Mouse (Mus musculus): ENCODE measurements around the gene Myom1. TPM values are rescaled to one million over a fixed set of nuclear protein-coding genes. Genes with fewer than 3 reads are reported as not detected.
"Not testable (repeated sequence)": the region's sequence is repeated elsewhere in the genome, so short reads cannot be mapped to it uniquely, and the experiment has no call there.

Gene Myom1
- 13.4 and 16.3 TPM in 2 replicates for polyA plus RNA-seq (2012; rRNA removed)

- DNase-seq (ENCODE audit: low read depth), result peak; percentile 74
These were observed at the start of gene Myom1 for GRCm38 (mm10) chr17:71002081-71002743. Gene Myom1 (plus strand): TSS chr17:71002633.

- not testable (repeated sequence) for DNase-seq (ENCODE audit: low read depth)
These were observed 38.9 kb upstream of the Myom1 start for GRCm38 (mm10) chr17:70963546-70963945.

DNA sequence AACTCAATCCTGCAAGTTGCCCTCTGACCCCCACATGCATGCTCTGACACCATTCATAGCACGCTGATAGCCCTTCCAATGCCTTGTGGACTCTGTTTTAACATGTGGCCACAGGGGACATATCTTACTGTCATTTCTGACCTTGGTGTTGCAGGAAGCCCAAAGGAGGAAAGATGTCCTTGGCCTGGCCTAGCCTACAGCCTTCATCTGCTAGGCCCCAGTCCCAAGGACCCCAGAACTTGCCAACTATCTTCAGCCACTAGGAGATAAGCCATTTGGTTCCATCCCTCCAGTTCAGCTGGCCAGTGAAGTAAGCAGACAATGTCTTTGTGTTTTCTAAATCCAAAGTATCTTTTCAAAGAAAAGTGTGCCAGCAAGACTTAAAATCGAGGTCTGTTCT, 37.2 kb upstream of the Myom1 start:
- DNase-seq (ENCODE audit: low read depth), result no peak

GRCm38 (mm10) chr17:70966126-70966525, 36.3 kb upstream of the Myom1 start:
- no peak for DNase-seq (ENCODE audit: low read depth)

GRCm38 (mm10) chr17:70967191-70967590, 35.2 kb upstream of the Myom1 start:
- DNase-seq (ENCODE audit: low read depth), result no peak

DNA sequence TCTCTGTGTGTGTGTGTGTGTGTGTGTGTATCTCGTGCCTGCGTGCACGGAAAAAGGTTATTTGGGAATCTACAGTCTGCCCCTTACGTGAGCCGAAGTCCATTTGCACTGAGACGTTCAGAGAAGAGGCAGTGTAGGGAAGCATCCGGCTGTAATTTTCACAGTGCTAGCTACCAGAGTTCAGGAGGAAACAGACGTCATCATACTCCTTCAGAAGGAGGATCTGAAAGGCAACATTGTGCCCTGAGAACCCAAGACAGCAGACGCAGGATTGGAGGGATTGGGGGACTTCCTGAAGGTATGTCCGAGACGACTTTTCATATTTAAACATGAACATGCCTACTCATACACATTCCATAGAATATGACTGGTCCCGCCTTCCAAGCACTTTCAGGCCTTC, 34.8 kb upstream of the Myom1 start:
- DNase-seq (ENCODE audit: low read depth), result no peak

- DNase-seq (ENCODE audit: low read depth), result no peak
These were observed 33.7 kb upstream of the Myom1 start for GRCm38 (mm10) chr17:70968606-70969191.

DNA sequence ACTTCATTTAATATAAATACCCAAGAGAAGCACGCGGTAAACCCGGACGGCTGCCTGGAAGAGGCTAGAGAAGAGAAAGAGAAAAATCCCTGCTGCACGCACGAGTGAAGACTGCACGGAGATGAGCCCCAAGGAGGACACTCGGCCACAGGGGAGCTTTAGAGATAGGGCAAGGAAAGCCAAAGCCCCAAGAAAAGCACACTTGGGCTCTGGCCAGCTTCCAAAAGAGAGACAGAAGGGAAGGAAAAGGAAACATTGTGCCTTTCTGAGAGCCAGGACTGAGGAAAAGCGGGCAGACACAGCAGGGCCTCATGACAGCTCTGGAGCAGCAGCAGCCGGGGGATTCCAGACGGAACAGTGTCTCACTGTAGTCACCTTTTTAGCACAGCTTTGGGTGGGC, 31.2 kb upstream of the Myom1 start:
- no peak for DNase-seq (ENCODE audit: low read depth)

DNA sequence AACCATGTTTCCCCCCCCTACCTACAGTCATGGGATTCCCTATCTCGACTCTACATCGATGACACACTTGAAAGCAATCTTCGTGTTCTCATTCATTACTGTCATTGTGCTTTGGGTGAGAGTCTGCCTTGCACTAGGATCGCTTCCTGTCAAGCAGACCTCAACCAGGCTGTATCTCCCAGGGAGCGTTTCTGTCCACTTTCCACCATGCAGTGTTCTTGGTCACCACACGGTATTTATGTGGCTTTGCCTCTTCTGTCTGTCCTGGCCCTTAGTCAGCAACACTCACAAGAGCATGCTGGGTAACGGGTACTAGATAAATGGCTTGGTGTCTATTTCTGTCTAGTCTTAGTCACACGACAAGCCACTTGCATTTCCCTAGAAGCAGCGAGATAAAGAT, 29.0 kb upstream of the Myom1 start:
- no peak for DNase-seq (ENCODE audit: low read depth)

DNA sequence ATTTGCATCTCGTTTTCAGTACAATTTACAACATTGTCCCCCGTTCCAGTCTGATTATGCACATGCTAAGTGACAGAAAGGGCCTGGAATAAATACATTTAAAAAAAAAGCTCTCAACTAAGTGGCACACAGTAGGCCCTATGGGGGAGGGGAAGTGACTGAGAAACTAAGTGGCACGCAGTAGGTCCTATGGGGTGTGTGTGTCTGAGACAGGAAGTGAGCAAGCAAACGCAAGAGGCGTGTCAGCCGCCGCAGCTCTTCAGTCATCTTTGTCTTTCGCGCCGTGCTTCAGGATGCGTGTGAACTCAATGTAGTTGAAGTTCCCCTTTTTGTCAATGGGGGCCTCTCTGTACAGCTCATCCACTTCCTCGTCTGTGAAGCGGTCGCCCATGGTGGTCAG, 28.4 kb upstream of the Myom1 start:
- not testable (repeated sequence) for DNase-seq (ENCODE audit: low read depth)

DNA sequence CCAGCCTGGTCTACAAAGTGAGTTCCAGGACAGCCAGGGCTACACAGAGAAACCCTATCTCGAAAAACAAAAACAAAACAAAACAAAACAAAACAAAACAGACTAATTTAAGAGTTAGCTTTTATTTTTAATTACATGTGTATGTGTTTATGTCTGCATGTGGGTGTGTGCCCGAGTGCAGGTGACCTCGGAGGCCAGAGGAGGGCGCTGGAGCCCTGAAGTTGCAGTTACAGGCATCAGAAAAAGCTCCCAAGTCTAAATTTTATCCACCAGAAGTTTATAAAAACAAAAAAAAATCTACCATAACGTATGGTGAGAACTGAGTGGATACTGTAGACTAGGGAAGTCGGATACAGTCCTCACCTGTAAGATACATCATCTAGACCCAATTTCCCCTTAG, 24.6 kb upstream of the Myom1 start:
- DNase-seq (ENCODE audit: low read depth), result no peak

- DNase-seq (ENCODE audit: low read depth), result no peak
These were observed 22.8 kb upstream of the Myom1 start for GRCm38 (mm10) chr17:70979345-70980223.

GRCm38 (mm10) chr17:70985501-70986354, 16.7 kb upstream of the Myom1 start:
- DNase-seq (ENCODE audit: low read depth), result no peak

DNA sequence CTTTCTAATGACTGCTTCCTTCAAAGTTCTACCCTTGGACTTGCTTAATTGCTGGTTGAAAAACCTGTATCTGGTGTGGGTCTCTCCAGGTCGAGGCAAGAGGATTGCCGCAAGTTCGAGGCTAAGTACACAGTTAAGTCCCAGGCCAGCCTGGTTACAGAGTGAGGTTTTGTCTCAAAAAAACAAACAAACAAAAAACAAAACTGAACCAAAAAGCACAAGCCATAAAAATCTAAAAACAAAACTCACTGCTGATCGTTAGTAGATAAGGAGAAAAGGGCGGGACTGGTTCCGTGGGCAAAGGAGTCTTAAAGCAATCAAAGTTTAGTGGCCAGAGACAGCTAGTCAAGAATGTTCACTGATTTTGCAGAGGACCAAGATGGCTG, 16.1 kb upstream of the Myom1 start:
- DNase-seq (ENCODE audit: low read depth), result no peak

DNA sequence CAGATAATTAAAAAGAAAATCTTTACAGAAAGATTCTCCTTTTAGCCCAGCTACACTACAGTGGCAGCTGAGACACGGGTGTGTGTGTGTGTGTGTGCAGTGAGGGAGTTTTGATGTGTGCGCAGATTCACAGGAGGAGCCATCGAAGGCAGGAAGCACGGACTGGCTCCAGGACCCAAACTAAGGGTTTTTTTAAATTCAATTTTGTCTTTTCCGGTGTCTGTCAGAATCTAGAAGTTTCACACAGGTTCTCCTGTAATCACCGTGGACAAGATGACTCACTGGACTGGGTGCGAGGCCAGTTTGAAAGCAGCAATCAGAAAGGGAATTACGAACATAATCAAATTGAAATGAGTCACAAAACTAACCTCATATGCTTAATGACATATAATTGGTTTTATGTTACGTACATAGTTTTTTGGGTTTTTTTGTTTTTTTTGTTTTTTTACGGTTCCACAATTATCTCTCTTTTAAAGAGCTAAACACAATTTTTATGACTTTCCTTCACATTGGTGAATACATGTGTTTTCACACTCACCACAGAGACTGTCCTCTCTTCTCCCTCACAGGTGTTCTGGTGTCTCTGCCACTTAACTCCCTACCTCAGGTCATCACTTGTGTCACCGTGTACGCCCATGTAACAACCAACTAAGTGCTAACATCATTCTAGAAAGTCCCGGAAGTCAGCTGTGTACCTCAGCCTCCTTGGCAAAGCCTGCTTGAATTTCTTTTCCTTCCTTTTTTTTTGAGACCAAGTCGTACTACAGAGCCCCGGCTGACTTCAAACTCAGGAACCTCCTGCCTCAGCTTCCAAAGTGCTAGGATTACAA, 15.4 kb upstream of the Myom1 start:
- no peak for DNase-seq (ENCODE audit: low read depth)

- DNase-seq (ENCODE audit: low read depth), result no peak
These were observed 14.1 kb upstream of the Myom1 start for GRCm38 (mm10) chr17:70988337-70988767.

DNA sequence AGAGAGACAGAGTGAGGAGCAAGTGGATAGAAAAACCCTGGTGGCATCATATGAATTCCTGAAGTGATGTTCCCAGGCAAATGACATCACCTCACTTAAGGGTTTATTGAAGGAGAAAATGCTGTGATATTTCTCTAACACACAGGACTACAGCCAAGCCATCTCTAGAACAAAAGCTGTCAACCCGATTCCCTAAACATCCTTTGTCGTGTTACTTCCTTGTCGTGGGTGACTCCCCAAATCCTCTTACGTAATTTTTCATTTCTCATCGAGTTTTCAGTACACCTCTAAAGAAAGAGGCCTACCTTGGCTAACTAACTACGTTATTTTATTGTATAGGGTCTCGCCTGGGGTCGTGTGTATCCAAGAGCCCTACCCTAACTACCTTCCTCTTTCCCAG, 13.0 kb upstream of the Myom1 start:
- no peak for DNase-seq (ENCODE audit: low read depth)

DNA sequence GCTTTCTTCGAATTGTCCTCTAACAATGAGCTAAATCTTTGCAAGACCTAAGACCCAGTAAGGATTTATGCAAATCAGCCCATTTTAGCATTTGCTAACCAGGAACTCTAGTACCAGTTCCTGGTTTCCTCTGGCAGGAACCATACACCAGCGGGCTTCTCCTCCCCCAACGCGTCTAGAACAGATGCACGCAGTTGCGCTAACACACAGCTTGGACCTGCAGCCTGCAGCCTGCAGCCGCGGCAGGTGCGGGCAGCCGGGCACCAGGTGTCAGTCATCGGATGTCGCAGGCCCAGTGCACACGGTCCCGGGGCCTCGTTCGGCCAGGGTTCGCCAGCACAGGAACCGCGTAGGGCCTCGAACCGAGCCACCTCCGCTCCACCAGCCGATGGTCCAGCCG, 12.4 kb upstream of the Myom1 start:
- DNase-seq (ENCODE audit: low read depth), result no peak

GRCm38 (mm10) chr17:70990403-70991303, 11.8 kb upstream of the Myom1 start:
- DNase-seq (ENCODE audit: low read depth), result no peak

Data from gonadal fat pad, adult 2 months (tissue).